In the genomic region with DNA sequence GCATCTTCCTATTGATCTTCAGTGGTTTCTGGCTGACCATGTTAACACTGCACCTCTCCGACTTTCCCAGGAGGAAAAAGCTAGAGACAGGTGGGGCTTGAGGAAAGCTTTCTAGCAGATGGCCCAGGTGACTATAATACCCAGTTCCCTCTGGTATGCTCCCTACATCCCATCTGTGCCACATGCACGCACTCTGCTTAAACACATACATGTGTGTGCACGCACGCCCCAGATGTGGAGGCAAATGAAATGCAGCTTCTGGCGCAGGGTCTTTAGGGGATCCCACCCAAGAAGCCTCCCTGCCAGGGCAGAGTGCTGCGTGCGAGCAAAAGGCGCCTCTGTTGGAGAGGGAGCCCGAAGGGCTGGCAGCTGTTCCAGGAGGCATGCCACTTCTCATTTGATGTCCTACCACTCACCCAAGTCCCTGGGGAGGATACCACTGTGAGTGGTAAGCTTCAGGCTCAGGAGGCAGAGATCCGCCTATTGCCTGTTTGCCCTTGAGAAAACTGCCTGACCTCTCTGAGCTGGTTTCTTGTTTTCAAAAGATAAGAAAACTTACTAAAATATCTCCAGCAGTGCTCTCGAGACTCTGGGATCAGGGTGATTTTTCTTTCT, we compare ENCODE assay signal across 23 mouse cellular contexts. TPM values are rescaled to one million over a fixed set of nuclear protein-coding genes. Genes with fewer than 3 reads are reported as not detected.
DNase-seq lines count a peak whose midpoint lies in the region; ATAC-seq lines count a peak whose summit lies in the region.
"Had no signal": no experiment of that assay in that cellular context is flagged by ENCODE, and none has a peak within 500 bp of the region (broad histone marks: within the 10 kb centered on the region; RNA-seq: fewer than 3 reads in every experiment).

No protein-coding gene starts in this region.

- no peak for DNase-seq in hindbrain, embryonic 10.5 days (ENCODE audit: low spot score)
- no peak for DNase-seq in hindbrain, embryonic 14.5 days (ENCODE audit: low spot score)
- DNase-seq in B cell, adult 2 months = peak; percentile 61 to 69
- no peak for DNase-seq in heart, postnatal 10 days
- no peak for DNase-seq in testis, postnatal 10 days (ENCODE audit: low spot score)
- no peak for DNase-seq in left cerebral cortex, adult 9 months (ENCODE audit: low spot score in 2 of 2)
- DNase-seq: adrenal gland, adult 2 months; cerebellum, adult 11-12 months; cerebellum, postnatal 14 days; forebrain, postnatal 0 days; gastrocnemius, postnatal 36 days; heart, adult 2 months; kidney, adult 8-10 months; kidney, postnatal 10 days; lung, postnatal 10 days; right cerebral cortex, postnatal 25 days; thymus, adult 18-20 months; thymus, postnatal 36 days had no signal

- ATAC-seq in hindbrain, embryonic 14.5 days (ENCODE audit: low FRiP score) = no peak
- peak; percentile 45; the same call in 1 of the 2 replicates for ATAC-seq in embryonic facial prominence, embryonic 13.5 days (ENCODE audit: insufficient number of reproducible peaks, insufficient read depth, low FRiP score, low TSS enrichment, low read depth)
- ATAC-seq in limb, embryonic 13.5 days (ENCODE audit: low FRiP score, low read depth) = peak; percentile 52; the same call in 1 of the 2 replicates
- ATAC-seq: forebrain, postnatal 0 days had no signal

- H3K27ac ChIP-seq in hindbrain, embryonic 10.5 days = 0 out of 2 replicates have a peak overlapping the region, but pooled peaks have one; percentile 23
- no peak overlapping the region for H3K27ac ChIP-seq in hindbrain, embryonic 14.5 days
- H3K27ac ChIP-seq in embryonic facial prominence, embryonic 13.5 days = no peak overlapping the region
- no peak overlapping the region for H3K27ac ChIP-seq in limb, embryonic 13.5 days
- H3K27ac ChIP-seq: heart, adult 2 months; heart, embryonic 13.5 days; hindbrain, embryonic 13.5 days; midbrain, embryonic 12.5 days had no signal

- 77% methylated on average over 11 of the region's 11 CpGs for WGBS in hindbrain, embryonic 10.5 days
- 67% methylated on average over 11 of the region's 11 CpGs for WGBS in hindbrain, embryonic 14.5 days
- WGBS in embryonic facial prominence, embryonic 13.5 days = 33% methylated on average over 11 of the region's 11 CpGs
- WGBS in limb, embryonic 13.5 days = 43% methylated on average over 11 of the region's 11 CpGs

- no peak overlapping the region for H3K9ac ChIP-seq in hindbrain, embryonic 14.5 days
- H3K9ac ChIP-seq in embryonic facial prominence, embryonic 13.5 days = no peak overlapping the region
- no peak overlapping the region for H3K9ac ChIP-seq in limb, embryonic 13.5 days
- H3K9ac ChIP-seq: forebrain, postnatal 0 days; heart, embryonic 13.5 days; hindbrain, embryonic 13.5 days; midbrain, embryonic 12.5 days had no signal

- H3K27me3 ChIP-seq in hindbrain, embryonic 10.5 days (ENCODE audit: insufficient read depth, poor library complexity, severe bottlenecking) = peaks cover 11% of the 10 kb centered on the region; the same call in 1 of the 2 replicates
- H3K27me3 ChIP-seq in hindbrain, embryonic 14.5 days (ENCODE audit: control insufficient read depth, insufficient read depth, low read length) = no peaks in the 10 kb centered on the region
- peaks cover 17% of the 10 kb centered on the region for H3K27me3 ChIP-seq in embryonic facial prominence, embryonic 13.5 days
- peaks cover 46% of the 10 kb centered on the region for H3K27me3 ChIP-seq in limb, embryonic 13.5 days
- H3K27me3 ChIP-seq: hindbrain, embryonic 13.5 days had no signal

- no peak overlapping the region for H3K4me3 ChIP-seq in hindbrain, embryonic 10.5 days
- no peak overlapping the region for H3K4me3 ChIP-seq in hindbrain, embryonic 14.5 days (replicated peaks; ENCODE audit: low read length)
- no peak overlapping the region for H3K4me3 ChIP-seq in embryonic facial prominence, embryonic 13.5 days
- no peak overlapping the region for H3K4me3 ChIP-seq in limb, embryonic 13.5 days
- H3K4me3 ChIP-seq: heart, adult 2 months; heart, embryonic 13.5 days; hindbrain, embryonic 13.5 days; midbrain, embryonic 12.5 days had no signal

- H3K4me1 ChIP-seq in hindbrain, embryonic 10.5 days (replicated peaks) = peaks cover 16% of the 10 kb centered on the region
- peaks cover 2% of the 10 kb centered on the region; the same call in 1 of the 2 replicates for H3K4me1 ChIP-seq in hindbrain, embryonic 14.5 days (replicated peaks; ENCODE audit: control insufficient read depth, insufficient read depth, low read length)
- H3K4me1 ChIP-seq in embryonic facial prominence, embryonic 13.5 days = peaks cover 43% of the 10 kb centered on the region
- H3K4me1 ChIP-seq in limb, embryonic 13.5 days = peaks cover 44% of the 10 kb centered on the region
- H3K4me1 ChIP-seq: midbrain, embryonic 12.5 days had no signal

- no peaks in the 10 kb centered on the region for H3K9me3 ChIP-seq in hindbrain, embryonic 10.5 days
- no peaks in the 10 kb centered on the region for H3K9me3 ChIP-seq in hindbrain, embryonic 14.5 days (ENCODE audit: control insufficient read depth, low read length)
- no peaks in the 10 kb centered on the region for H3K9me3 ChIP-seq in embryonic facial prominence, embryonic 13.5 days
- H3K9me3 ChIP-seq in limb, embryonic 13.5 days = no peaks in the 10 kb centered on the region
- H3K9me3 ChIP-seq: heart, embryonic 13.5 days; hindbrain, embryonic 13.5 days; midbrain, embryonic 12.5 days had no signal

- H3K4me2 ChIP-seq in hindbrain, embryonic 14.5 days (replicated peaks) = no peak overlapping the region
- no peak overlapping the region for H3K4me2 ChIP-seq in embryonic facial prominence, embryonic 13.5 days
- H3K4me2 ChIP-seq in limb, embryonic 13.5 days (replicated peaks) = no peak overlapping the region
- H3K4me2 ChIP-seq: heart, embryonic 13.5 days; hindbrain, embryonic 13.5 days; midbrain, embryonic 12.5 days had no signal

- intact Hi-C loops in heart, postnatal 10 days (cut with DNase I) = no loop called here

- H3K36me3 ChIP-seq in hindbrain, embryonic 10.5 days = no peaks in the 10 kb centered on the region
- no peaks in the 10 kb centered on the region for H3K36me3 ChIP-seq in hindbrain, embryonic 14.5 days (replicated peaks; ENCODE audit: control insufficient read depth, insufficient read depth)
- no peaks in the 10 kb centered on the region for H3K36me3 ChIP-seq in embryonic facial prominence, embryonic 13.5 days
- no peaks in the 10 kb centered on the region for H3K36me3 ChIP-seq in limb, embryonic 13.5 days
- H3K36me3 ChIP-seq: heart, embryonic 13.5 days; hindbrain, embryonic 13.5 days; midbrain, embryonic 12.5 days had no signal

RNA-seq across cellular contexts. Expression of a gene that starts 20.4 kb away (rescaled TPM):
- polyA plus RNA-seq in hindbrain, embryonic 10.5 days (2016; fragmentation: Nextera tagmentation; extraction: Ambion mirVana) = 0.27 and 0.67 TPM in 2 replicates
- 1.2 and 2.0 TPM in 2 replicates for polyA plus RNA-seq in hindbrain, embryonic 14.5 days (2014; fragmentation: Nextera tagmentation; extraction: Ambion mirVana)
- 2.4 and 4.3 TPM in 2 replicates for polyA plus RNA-seq in embryonic facial prominence, embryonic 13.5 days (2015; fragmentation: Nextera tagmentation; extraction: Ambion mirVana)
- polyA plus RNA-seq in limb, embryonic 13.5 days (2015; fragmentation: Nextera tagmentation; extraction: Ambion mirVana) = 3.3 TPM in 2 replicates
- total RNA-seq in heart, postnatal 10 days (2021) = 1 to 10 TPM; 1.3 to 1.8 TPM

RNA-seq across cellular contexts. Expression of a gene that starts 27.3 kb away (rescaled TPM):
- 1.9 and 2.1 TPM in 2 replicates for polyA plus RNA-seq in hindbrain, embryonic 10.5 days (2016; fragmentation: Nextera tagmentation; extraction: Ambion mirVana)
- polyA plus RNA-seq in hindbrain, embryonic 14.5 days (2014; fragmentation: Nextera tagmentation; extraction: Ambion mirVana) = 1.8 and 4.1 TPM in 2 replicates
- 3.5 and 5.2 TPM in 2 replicates for polyA plus RNA-seq in embryonic facial prominence, embryonic 13.5 days (2015; fragmentation: Nextera tagmentation; extraction: Ambion mirVana)
- polyA plus RNA-seq in limb, embryonic 13.5 days (2015; fragmentation: Nextera tagmentation; extraction: Ambion mirVana) = 1.6 and 2.6 TPM in 2 replicates
- total RNA-seq in heart, postnatal 10 days (2021) = 1 to 10 TPM; 3.5 to 3.8 TPM

Comparison
In these comparisons a context has a peak if more than half of its experiments do, and no peak if none do; other contexts are left out.
1. DNase-seq: peak in B cell, adult 2 months (2 of 2); none in hindbrain, embryonic 10.5 days (single experiment), hindbrain, embryonic 14.5 days (single experiment), heart, postnatal 10 days (0 of 2), testis, postnatal 10 days (single experiment) and left cerebral cortex, adult 9 months (0 of 2).